Mouse (Mus musculus) forebrain, embryonic 15.5 days (tissue): ENCODE data around the gene Lgals4. TPM values are rescaled to one million over a fixed set of nuclear protein-coding genes. Genes with fewer than 3 reads are reported as not detected.

Experiments
- ATAC-seq: fragments of 200-750 bp; cut with Nextera tagmentation; replicated peaks from 2 replicates; pipeline ENCODE4 v1.8.0; 2017; ENCODE audit warnings: mild to moderate bottlenecking, moderate TSS enrichment, moderate library complexity
- H3K27ac ChIP-seq: fragments of 300-500 bp; sonication (generic); replicated peaks from 2 replicates; pipeline ENCODE4 v1.5.1; 2015; ENCODE audit warnings: mild to moderate bottlenecking, inconsistent platforms
- H3K27me3 ChIP-seq: fragments of 300-500 bp; sonication (generic); 2 replicates; pipeline ENCODE4 v1.6.1; 2015; ENCODE audit warnings: inconsistent platforms
- H3K36me3 ChIP-seq: fragments of 300-500 bp; sonication (generic); 2 replicates; pipeline ENCODE4 v1.6.1; 2015; ENCODE audit warnings: mild to moderate bottlenecking, inconsistent platforms
- H3K4me1 ChIP-seq: fragments of 300-500 bp; sonication (generic); 2 replicates; pipeline ENCODE4 v1.6.1; 2015; ENCODE audit warnings: inconsistent platforms
- H3K4me2 ChIP-seq: fragments of 300-500 bp; sonication (generic); replicated peaks from 2 replicates; pipeline ENCODE4 v1.6.1; 2015; ENCODE audit warnings: mild to moderate bottlenecking, inconsistent platforms
- H3K4me3 ChIP-seq: fragments of 300-500 bp; sonication (generic); 2 replicates; pipeline ENCODE4 v1.5.1; 2015; ENCODE audit warnings: mild to moderate bottlenecking, inconsistent platforms
- H3K9ac ChIP-seq: fragments of 300-500 bp; sonication (generic); replicated peaks from 2 replicates; pipeline ENCODE4 v1.6.1; 2015; ENCODE audit warnings: mild to moderate bottlenecking, inconsistent platforms
- H3K9me3 ChIP-seq: fragments of 300-500 bp; sonication (generic); 2 replicates; pipeline ENCODE4 v1.6.1; 2016; ENCODE audit warnings: inconsistent platforms
- WGBS: fragments of 180-500 bp; shearing (Covaris S2); methylation state at CpG from one replicate; pipeline ENCODE4 v1.1.7; 2015; ENCODE audit warnings: mixed read lengths; 5-methylcytosine and 5-hydroxymethylcytosine counted together
- polyA plus RNA-seq: library from polyadenylated mRNA; unstranded; fragments of >200 nt; fragmentation: Nextera tagmentation; extraction: Ambion mirVana; gene quantifications from 2 replicates; pipeline ENCODE4 v1.2.1, GENCODE M21; 2015

Gene Lgals4
- polyA plus RNA-seq, 1 experiment from 2014 or later: 4.9 TPM

GRCm38 (mm10) chr7:28827338-28827737, 6.3 kb upstream of the Lgals4 start:
- H3K4me1 ChIP-seq: peaks cover 12% of the 10 kb centered on the region
- WGBS: 40% methylated on average over 3 of the region's 3 CpGs
- H3K27ac ChIP-seq: no peak overlapping the region
- no peak overlapping the region for H3K9ac ChIP-seq
- no peaks in the 10 kb centered on the region for H3K27me3 ChIP-seq
- no peak overlapping the region for H3K4me2 ChIP-seq
- peaks cover 19% of the 10 kb centered on the region for H3K36me3 ChIP-seq
- no peaks in the 10 kb centered on the region for H3K9me3 ChIP-seq
- no peak overlapping the region for H3K4me3 ChIP-seq
- ATAC-seq: no peak

GRCm38 (mm10) chr7:28829821-28830220, 3.8 kb upstream of the Lgals4 start:
- Histone ChIP-seq H3K9ac (no peak overlapping the region), H3K27me3 (no peaks in the 10 kb centered on the region), H3K27ac (no peak overlapping the region), H3K36me3 (peaks cover 12% of the 10 kb centered on the region; the same call in 1 of the 2 replicates), H3K4me1 (peaks cover 8% of the 10 kb centered on the region), H3K4me3 (no peak overlapping the region), H3K4me2 (no peak overlapping the region), H3K9me3 (no peaks in the 10 kb centered on the region)
- 89% methylated on average over 8 of the region's 8 CpGs for WGBS
- ATAC-seq: no peak

- ATAC-seq: no peak
- Histone ChIP-seq H3K27ac (no peak overlapping the region), H3K9ac (no peak overlapping the region), H3K9me3 (no peaks in the 10 kb centered on the region), H3K36me3 (peaks cover 12% of the 10 kb centered on the region; the same call in 1 of the 2 replicates), H3K4me1 (peaks cover 2% of the 10 kb centered on the region), H3K4me2 (no peak overlapping the region), H3K27me3 (no peaks in the 10 kb centered on the region), H3K4me3 (no peak overlapping the region)
- WGBS: 93% methylated on average over 5 of the region's 5 CpGs
These were observed 2.7 kb upstream of the Lgals4 start for GRCm38 (mm10) chr7:28830981-28831380.

GRCm38 (mm10) chr7:28831411-28832125, 2.1 kb upstream of the Lgals4 start:
- no peak for ATAC-seq
- H3K27ac ChIP-seq: no peak overlapping the region
- H3K4me2 ChIP-seq: no peak overlapping the region
- no peaks in the 10 kb centered on the region for H3K4me1 ChIP-seq
- H3K9me3 ChIP-seq: no peaks in the 10 kb centered on the region
- WGBS: 94% methylated on average over 17 of the region's 17 CpGs
- H3K27me3 ChIP-seq: no peaks in the 10 kb centered on the region
- H3K9ac ChIP-seq: no peak overlapping the region
- no peak overlapping the region for H3K4me3 ChIP-seq
- H3K36me3 ChIP-seq: peaks cover 12% of the 10 kb centered on the region; the same call in 1 of the 2 replicates

GRCm38 (mm10) chr7:28832137-28832536, 1.5 kb upstream of the Lgals4 start:
- Histone ChIP-seq H3K27me3 (no peaks in the 10 kb centered on the region), H3K9me3 (no peaks in the 10 kb centered on the region), H3K4me2 (no peak overlapping the region), H3K36me3 (peaks cover 12% of the 10 kb centered on the region; the same call in 1 of the 2 replicates), H3K4me1 (no peaks in the 10 kb centered on the region), H3K4me3 (no peak overlapping the region), H3K9ac (no peak overlapping the region), H3K27ac (no peak overlapping the region)
- ATAC-seq: no peak
- WGBS: 84% methylated on average over 6 of the region's 6 CpGs

- 87% methylated on average over 5 of the region's 5 CpGs for WGBS
- H3K27me3 ChIP-seq: no peaks in the 10 kb centered on the region
- no peak overlapping the region for H3K4me3 ChIP-seq
- no peaks in the 10 kb centered on the region for H3K9me3 ChIP-seq
- H3K27ac ChIP-seq: no peak overlapping the region
- no peaks in the 10 kb centered on the region for H3K36me3 ChIP-seq
- ATAC-seq: no peak
- no peaks in the 10 kb centered on the region for H3K4me1 ChIP-seq
- H3K4me2 ChIP-seq: no peak overlapping the region
- no peak overlapping the region for H3K9ac ChIP-seq
These were observed 3.3 kb downstream of the Lgals4 start for GRCm38 (mm10) chr7:28836936-28837335.

- H3K27ac ChIP-seq: no peak overlapping the region
- 86% methylated on average over 9 of the region's 9 CpGs for WGBS
- H3K9me3 ChIP-seq: no peaks in the 10 kb centered on the region
- H3K4me1 ChIP-seq: no peaks in the 10 kb centered on the region
- H3K4me2 ChIP-seq: no peak overlapping the region
- no peak for ATAC-seq
- H3K4me3 ChIP-seq: no peak overlapping the region
- H3K27me3 ChIP-seq: no peaks in the 10 kb centered on the region
- H3K36me3 ChIP-seq: no peaks in the 10 kb centered on the region
- no peak overlapping the region for H3K9ac ChIP-seq
These were observed 4.7 kb downstream of the Lgals4 start for GRCm38 (mm10) chr7:28838331-28838730.

GRCm38 (mm10) chr7:28847273-28847672, 13.6 kb downstream of the Lgals4 start:
- H3K4me1 ChIP-seq: no peaks in the 10 kb centered on the region
- 79% methylated on average over 1 of the region's 1 CpGs for WGBS
- no peak for ATAC-seq
- H3K27me3 ChIP-seq: no peaks in the 10 kb centered on the region
- no peaks in the 10 kb centered on the region for H3K36me3 ChIP-seq
- no peak overlapping the region for H3K4me2 ChIP-seq
- H3K4me3 ChIP-seq: no peak overlapping the region
- H3K9ac ChIP-seq: no peak overlapping the region
- no peaks in the 10 kb centered on the region for H3K9me3 ChIP-seq
- no peak overlapping the region for H3K27ac ChIP-seq

GRCm38 (mm10) chr7:28849700-28850236, 16.1 kb downstream of the Lgals4 start:
- Histone ChIP-seq H3K4me3 (no peak overlapping the region), H3K9me3 (no peaks in the 10 kb centered on the region), H3K4me2 (no peak overlapping the region), H3K27ac (no peak overlapping the region), H3K36me3 (no peaks in the 10 kb centered on the region), H3K9ac (no peak overlapping the region), H3K4me1 (no peaks in the 10 kb centered on the region), H3K27me3 (no peaks in the 10 kb centered on the region)
- 65% methylated on average over 1 of the region's 1 CpGs for WGBS
- no peak for ATAC-seq

- Histone ChIP-seq H3K27ac (no peak overlapping the region), H3K36me3 (no peaks in the 10 kb centered on the region), H3K4me3 (no peak overlapping the region), H3K27me3 (no peaks in the 10 kb centered on the region), H3K4me1 (no peaks in the 10 kb centered on the region), H3K4me2 (no peak overlapping the region), H3K9ac (no peak overlapping the region), H3K9me3 (no peaks in the 10 kb centered on the region)
- 90% methylated on average over 4 of the region's 4 CpGs for WGBS
- no peak for ATAC-seq
These were observed 17.0 kb downstream of the Lgals4 start for GRCm38 (mm10) chr7:28850642-28851041.

- H3K4me2 ChIP-seq: no peak overlapping the region
- H3K36me3 ChIP-seq: no peaks in the 10 kb centered on the region
- H3K27me3 ChIP-seq: no peaks in the 10 kb centered on the region
- 92% methylated on average over 2 of the region's 2 CpGs for WGBS
- no peak overlapping the region for H3K27ac ChIP-seq
- no peaks in the 10 kb centered on the region for H3K9me3 ChIP-seq
- peaks cover 7% of the 10 kb centered on the region; the same call in 1 of the 2 replicates for H3K4me1 ChIP-seq
- H3K4me3 ChIP-seq: no peak overlapping the region
- H3K9ac ChIP-seq: no peak overlapping the region
- no peak for ATAC-seq
These were observed 26.3 kb downstream of the Lgals4 start for GRCm38 (mm10) chr7:28859953-28860352.

GRCm38 (mm10) chr7:28860898-28861297, 27.2 kb downstream of the Lgals4 start:
- Histone ChIP-seq H3K9me3 (no peaks in the 10 kb centered on the region), H3K4me2 (no peak overlapping the region), H3K27me3 (no peaks in the 10 kb centered on the region), H3K9ac (no peak overlapping the region), H3K36me3 (no peaks in the 10 kb centered on the region), H3K4me1 (peaks cover 11% of the 10 kb centered on the region), H3K27ac (no peak overlapping the region), H3K4me3 (no peak overlapping the region)
- WGBS: 87% methylated on average over 6 of the region's 6 CpGs
- no peak for ATAC-seq
